Mouse (Mus musculus): Measurements from ENCODE around the gene Gm4952.

GRCm38 (mm10) chr19:12570866-12571265 lies 28.9 kb upstream of the Gm4952 start:
- TF ChIP-seq POLR2AphosphoS2 (IDR thresholded peaks at IDR 0.05; ENCODE audit: insufficient read length, low read depth) (no peak), REST (IDR thresholded peaks at IDR 0.05; ENCODE audit: insufficient read depth, insufficient read length) (no peak), TCF12 (IDR thresholded peaks at IDR 0.05; ENCODE audit: insufficient read depth, poor library complexity, severe bottlenecking) (no peak), POLR2A (IDR thresholded peaks at IDR 0.05; ENCODE audit: insufficient read length, low read depth) (no peak)

Data from myocyte (in vitro differentiated cells).